Mouse (Mus musculus) CD4-positive, CD25-positive, alpha-beta regulatory T cell, adult 2 months (primary cell): ENCODE measurements around the gene Vmn1r121.
"Not testable (repeated sequence)": the region's sequence is repeated elsewhere in the genome, so short reads cannot be mapped to it uniquely, and the experiment has no call there.

Source experiments
- DNase-seq: peaks from one replicate; pipeline ENCODE4 v3.0.0-alpha.2; 2012; ENCODE audit warnings: low read depth, low spot score

Vmn1r121 gene

DNA sequence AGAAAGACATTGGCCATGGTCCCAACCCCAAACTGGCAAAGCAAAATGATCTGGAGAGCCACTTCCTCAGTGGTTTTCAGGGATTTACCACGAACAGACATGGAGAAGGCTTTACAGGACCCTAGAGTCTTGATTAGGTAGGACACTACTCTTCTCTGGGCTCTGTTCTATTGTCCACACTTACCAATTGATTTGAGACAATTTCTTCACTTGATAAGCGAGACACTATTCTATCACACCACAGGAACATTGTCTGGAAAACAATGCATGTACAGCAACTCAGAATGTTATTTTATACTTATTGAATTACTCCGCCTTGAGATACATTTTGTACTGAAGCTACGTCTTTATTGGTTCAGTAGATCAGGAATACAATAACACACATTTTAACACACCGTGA, at the start of gene Vmn1r121:
Gene Vmn1r121 (minus strand): TSS at position 101 of the 400 bp plus-strand sequence.
- not testable (repeated sequence) for DNase-seq

DNA sequence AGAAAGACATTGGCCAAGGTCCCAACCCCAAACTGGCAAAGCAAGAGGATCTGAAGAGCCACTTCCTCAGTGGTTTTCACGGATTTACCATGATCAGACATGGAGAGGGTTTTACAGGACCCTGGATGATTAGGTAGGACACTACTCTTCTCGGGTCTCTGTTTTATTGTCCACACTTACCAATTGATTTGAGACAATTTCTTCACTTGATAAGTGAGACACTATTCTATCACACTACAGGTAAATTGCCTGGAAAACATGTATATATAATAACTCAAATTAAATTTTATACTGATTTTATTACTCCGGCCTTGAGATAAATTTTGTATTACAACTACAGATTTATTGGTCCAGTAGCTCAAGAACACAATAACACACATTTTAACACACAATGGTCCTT, 35.7 kb upstream of the Vmn1r121 start, which contains the start of gene Vmn1r122:
Gene Vmn1r122 (minus strand): TSS at position 101 of the 400 bp plus-strand sequence.
- not testable (repeated sequence) for DNase-seq

DNA sequence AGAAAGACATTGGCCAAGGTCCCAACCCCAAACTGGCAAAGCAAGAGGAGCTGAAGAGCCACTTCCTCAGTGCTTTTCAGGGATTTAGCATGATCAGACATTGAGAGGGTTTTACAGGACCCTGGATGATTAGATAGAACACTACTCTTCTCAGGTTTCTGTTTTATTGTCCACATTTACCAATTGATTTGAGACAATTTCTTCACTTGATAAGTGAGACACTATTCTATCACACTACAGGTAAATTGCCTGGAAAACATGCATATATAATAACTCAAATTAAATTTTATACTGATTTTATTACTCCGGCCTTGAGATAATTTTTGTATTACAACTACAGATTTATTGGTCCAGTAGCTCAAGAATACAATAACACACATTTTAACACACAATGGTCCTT, 44.6 kb downstream of the Vmn1r121 start, which contains the start of gene Vmn1r120:
Gene Vmn1r120 (minus strand): TSS at position 101 of the 400 bp plus-strand sequence.
- DNase-seq: not testable (repeated sequence)
